Mouse (Mus musculus): Measurements from ENCODE around the gene Tmem251. TPM values are rescaled to one million over a fixed set of nuclear protein-coding genes. Genes with fewer than 3 reads are reported as not detected.

Gene Tmem251
- total RNA-seq (2021): 1 to 10 TPM; 5.3 to 6.0 TPM

DNA sequence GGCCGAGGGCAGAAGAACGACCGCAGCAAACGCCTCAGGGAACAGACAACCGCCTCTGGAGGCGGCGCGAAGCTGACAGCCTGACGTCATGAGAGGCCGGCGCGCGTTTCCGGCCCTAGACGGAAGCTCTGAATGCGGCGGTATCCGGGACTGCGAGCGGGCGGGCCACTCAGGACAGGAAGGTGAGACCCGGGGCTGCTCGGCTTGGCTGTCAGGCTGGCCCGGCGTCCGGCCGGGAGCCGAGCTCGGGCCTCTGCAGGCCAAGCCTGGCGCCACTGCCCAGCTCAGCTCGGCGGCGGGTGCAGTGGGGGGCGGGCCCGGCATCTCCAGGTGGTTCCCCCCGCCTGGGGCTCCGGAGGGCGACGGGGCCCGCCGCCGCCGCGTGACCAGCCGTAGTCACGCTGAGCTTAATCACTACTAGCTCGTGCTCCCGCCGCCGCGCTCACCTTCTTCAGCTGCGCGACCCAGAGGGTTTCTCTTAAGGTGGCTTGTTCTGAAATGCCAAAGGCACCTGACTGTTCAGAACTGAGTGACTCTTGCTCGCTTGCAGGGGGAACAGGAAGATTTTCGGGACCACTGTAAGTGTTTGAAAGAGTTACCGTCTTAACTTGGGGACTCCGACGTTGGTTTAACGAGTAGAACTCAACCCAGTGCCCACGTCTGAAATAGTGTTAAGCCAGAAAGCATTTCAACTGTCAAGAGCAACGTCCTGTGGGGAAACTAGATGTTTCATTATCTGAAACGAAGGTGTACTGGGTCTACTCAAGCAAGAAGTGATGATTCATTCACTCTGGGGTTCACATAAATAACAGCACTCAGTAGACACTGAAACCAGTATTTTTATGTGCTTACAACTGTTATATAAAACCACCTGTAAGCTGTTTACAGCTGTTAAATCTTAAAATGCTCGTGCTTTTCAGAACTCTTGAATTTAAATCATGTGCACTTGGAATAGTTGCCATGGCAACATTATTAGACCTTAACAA lies at the start of gene Tmem251, which contains the start of gene Moap1:
TSS of gene Tmem251 (plus strand) at position 174 of the 986 bp plus-strand sequence.
TSS of gene Moap1 (minus strand) at position 73 of the 986 bp plus-strand sequence.
- peak; percentile 88 for DNase-seq
- intact Hi-C loops (cut with DNase I): no loop called here

DNA sequence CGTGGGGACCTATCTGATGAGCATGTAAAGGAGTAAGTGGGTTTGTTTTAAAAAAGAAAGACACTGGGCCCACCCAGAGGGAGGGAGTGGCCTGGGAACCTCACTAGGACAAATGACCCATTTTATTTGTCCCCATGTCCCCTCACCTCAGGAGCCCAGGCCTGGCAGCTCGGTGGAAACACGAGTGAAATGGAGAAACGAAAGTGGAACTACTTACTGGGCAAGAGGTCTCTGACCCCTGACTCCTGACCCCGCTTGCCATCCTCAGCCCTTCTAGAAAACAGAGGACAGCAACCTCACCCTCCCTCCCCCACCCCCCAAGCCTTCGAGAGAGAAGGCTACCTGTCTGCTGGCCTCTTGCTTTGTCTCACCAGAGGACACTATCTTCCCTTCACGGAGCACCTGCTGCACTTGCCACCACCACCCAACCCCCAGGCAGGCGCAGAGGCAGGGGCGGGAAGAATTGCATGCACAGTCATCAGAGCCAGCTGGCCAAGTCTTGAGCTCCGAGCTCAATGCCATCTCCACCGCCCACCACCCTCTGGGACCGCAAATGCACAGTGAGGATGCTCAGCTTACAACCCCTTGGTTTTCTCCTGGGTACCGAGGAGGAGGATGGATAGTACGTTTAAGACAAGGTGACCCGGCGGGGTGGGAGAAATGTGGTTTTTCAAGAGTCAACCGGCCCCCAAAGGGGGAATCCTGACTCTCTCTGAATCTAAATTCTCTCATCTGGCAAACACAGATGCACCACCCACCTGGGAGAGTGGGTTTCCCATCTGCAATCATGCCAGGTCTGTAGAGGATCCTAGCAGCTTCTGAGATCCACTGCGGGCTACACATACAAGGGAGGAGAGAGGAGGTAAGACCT lies 48.0 kb upstream of the Tmem251 start:
- intact Hi-C loops (cut with DNase I): no loop called here
- no peak for DNase-seq

DNA sequence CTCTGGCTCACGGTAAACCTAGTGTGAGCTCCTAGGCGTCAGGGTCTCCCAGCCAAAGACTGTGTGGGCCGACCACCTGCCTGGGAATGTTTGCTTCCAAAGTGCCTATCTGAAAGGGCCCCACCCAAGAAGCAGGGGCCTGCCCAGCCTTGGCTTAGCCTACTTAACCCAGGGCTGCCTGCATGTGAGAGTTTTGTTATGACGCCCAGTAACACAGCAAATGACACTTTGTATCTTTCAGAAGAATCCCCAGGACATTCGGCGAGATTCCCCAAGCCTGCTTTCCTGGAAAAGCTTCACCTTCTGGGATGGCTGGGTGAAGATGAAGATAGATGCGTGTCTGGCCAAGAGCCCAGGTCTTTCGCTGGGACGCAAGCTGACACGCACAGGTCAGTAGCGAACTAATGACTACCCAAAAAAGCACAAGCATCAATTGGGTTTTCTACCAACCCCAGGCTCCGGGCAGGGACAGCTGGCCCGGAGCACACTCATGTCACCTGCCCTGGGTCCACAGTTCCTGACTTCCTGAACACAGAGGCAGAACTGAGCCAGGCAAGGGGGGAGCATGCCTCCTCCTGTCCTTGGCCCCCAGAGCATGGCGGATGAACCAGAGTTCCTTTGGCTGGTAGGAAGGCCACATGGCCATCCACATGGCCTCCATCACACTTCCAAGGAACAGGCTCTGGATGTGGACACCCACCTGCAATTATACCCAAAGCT lies 46.8 kb upstream of the Tmem251 start:
- intact Hi-C loops (cut with DNase I): no loop called here
- no peak for DNase-seq

DNA sequence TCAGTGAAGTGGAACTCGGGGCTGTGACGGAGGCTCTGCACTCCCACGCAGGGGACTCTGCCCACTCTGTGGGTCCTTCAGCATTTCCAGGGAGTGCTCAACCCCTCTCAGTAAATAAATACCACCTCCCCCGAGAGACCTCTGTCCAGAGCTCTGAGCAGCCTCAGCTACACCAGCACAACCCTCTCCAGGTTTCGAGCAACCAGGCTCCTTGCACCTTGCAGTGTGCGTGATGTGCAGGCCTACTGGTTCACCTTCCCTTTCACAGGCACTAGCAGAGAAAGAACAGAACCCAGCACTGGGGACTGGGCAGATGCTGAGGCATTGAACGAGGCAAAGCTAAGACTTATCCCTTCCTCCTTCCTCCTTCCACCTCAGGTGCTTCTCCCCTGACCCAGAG lies 46.2 kb upstream of the Tmem251 start:
- intact Hi-C loops (cut with DNase I): no loop called here
- DNase-seq: no peak

DNA sequence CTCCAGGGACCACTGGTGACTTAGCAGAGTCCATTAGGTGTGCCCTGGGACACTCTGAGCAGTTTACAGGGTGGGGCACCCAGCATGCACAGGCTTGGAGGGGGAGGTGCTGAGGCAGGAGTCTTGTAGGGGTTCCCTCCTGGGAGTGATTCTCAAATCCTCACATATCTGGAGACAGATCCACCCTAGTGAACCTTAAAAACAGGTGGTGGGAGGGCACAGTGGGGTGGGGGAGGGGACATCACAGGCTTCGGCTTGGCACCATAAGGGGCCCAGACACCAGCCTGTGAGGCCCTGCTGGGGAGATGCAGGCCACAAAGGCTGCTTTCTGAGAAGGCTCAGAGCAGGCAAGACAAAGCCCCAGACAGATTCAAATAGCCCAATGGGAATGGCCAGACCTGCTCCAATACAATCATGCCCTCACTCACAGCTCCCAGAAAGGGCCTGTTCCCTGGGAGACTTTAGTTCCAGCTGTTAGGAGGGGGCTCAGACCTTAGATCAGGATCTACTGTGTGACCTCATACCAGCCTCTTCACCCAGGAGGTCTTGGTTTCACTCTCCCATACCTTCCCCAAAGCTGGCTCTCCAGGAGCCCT lies 45.4 kb upstream of the Tmem251 start:
- DNase-seq: no peak
- intact Hi-C loops (cut with DNase I): no loop called here

DNA sequence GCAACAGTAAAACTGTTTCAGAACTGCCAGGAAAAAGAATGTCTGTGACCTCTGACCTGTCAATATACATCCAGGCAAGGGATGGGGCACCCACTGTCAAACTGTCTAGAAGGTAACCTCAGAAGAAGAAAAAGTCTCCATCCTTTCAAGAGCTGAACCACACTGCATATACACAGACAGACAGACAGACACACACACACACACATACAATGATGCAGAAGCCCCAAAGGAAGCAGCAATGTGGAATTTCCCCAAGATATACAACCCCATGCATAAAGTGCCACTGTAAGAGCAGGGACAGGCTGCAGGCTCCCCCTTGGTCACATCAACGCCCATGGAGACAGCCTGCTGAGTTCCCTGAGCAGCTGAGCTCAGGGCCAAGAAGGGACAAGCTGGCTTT lies 44.4 kb upstream of the Tmem251 start:
- DNase-seq: no peak
- intact Hi-C loops (cut with DNase I): no loop called here

DNA sequence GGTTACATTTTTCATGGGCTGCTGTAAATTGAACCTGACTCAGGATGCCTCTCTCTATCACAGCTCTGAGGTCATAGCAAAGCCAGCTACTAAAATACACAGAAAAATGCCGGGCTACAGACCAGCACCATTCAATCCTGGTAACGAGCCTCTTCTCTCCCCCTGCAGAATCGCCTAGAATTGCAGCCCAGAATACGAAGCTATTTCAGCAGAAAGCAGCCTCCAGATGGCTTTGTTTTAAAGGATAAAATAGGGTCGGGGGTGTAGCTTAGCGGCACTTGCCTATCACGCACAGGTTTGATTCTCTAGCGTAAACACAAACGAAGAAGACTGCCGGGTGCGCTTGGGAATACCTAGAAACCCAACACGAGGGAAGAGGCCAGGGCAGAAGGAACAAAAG lies 43.1 kb upstream of the Tmem251 start:
- DNase-seq: no peak
- intact Hi-C loops (cut with DNase I): loop anchor here (5.0 kb wide), 1 partner anchor 123 kb away; no protein-coding TSS in a partner anchor

DNA sequence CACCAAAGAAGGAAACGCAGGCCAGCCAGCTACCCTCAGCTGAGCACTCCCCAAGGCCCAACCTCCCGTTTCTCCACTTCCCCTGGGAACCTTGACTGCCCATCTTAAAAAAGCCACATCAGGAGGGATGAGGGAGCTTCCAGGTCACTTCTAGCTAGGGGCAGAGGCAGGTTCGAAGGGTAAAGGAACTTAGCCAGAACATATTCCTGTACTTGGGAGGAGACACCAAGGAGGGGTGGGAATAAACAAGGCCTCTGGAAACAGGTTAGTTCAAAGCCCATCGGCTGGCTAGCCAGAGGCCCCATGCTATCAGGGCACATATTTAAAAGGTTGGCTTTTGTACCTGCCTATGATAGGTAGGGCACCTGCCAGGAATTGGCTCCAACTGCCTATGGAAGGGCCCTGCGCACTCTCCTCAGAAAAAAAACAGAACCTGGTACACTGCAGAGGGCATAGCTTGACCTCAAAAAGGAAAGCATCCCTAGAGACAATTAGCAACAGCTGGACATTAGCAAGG lies 41.8 kb upstream of the Tmem251 start:
- intact Hi-C loops (cut with DNase I): loop anchor here (5.0 kb wide), 1 partner anchor 124 kb away; no protein-coding TSS in a partner anchor
- DNase-seq: no peak

DNA sequence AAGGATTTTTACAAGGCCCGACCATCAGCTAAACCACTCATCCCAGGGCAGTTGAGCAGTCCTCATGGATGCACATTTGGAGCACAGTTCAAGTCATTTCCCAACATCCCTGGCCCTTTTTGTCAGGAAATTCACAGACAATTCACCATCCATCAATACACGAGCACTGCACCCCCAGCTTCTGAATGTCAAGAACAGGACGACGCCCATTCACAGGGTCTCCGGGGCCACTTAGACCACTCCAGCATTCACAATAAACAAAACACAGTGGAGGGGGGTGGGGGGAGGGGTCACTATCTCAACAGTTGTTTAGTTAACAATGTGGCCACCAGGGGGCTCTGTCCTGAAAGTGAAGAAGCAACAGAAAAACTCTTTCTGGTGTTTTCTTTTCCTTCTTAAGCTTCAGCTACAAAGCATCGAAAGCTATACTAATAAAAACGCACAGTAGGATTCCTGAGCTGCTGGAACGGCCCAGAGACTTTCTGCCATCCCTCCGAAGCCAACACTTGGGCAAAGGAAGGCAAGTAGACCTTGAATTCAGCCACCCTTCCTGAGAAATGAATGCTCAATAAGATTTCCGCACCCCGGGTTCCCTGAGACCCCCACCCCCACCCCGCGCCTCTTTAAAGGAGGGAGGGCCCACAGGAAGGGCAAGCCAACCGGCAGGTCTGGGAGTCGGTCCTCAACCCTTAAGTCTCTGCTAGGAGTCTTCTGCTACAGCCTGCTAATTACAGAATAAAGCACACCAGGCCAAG lies 41.0 kb upstream of the Tmem251 start:
- peak; percentile 90 for DNase-seq
- intact Hi-C loops (cut with DNase I): loop anchor here (5.0 kb wide), 1 partner anchor 125 kb away; no protein-coding TSS in a partner anchor

DNA sequence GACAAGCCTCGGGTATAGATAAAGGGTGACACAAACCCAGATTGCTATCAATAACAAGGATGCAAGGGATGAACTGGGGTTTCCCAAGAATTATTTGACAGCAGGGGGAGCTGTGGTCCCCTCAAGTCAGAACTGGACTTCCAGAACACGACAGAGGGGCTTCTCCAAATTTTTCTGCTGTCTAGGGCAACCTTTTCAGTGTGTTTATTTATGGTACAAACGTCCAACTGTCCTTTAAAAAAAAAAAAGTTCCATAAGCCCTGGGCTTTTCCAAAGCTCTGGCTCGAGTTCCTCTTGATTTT lies 40.5 kb upstream of the Tmem251 start:
- peak; percentile 50 for DNase-seq
- intact Hi-C loops (cut with DNase I): loop anchor here (5.0 kb wide), 1 partner anchor 126 kb away; no protein-coding TSS in a partner anchor

DNA sequence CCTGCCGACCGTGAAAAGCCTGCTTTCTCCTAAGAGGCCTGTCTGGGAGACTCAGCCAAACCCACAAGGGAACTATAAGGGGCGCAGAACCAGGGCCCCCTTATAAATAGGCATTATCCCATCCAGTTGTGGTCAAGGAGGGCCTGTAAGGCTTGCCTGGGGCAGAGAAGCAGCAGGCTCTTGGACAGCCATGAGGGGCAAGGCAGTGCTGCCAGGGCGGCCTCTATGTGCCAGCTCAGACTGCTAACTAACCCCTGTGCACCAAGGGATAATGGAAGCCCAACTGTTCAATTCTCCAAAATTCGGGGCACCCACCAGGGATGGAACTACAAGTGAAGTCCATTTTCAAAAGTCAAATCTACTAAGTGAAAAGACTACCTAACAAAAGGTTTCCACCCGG lies 40.1 kb upstream of the Tmem251 start:
- intact Hi-C loops (cut with DNase I): loop anchor here (5.0 kb wide), 1 partner anchor 126 kb away; no protein-coding TSS in a partner anchor
- no peak for DNase-seq

DNA sequence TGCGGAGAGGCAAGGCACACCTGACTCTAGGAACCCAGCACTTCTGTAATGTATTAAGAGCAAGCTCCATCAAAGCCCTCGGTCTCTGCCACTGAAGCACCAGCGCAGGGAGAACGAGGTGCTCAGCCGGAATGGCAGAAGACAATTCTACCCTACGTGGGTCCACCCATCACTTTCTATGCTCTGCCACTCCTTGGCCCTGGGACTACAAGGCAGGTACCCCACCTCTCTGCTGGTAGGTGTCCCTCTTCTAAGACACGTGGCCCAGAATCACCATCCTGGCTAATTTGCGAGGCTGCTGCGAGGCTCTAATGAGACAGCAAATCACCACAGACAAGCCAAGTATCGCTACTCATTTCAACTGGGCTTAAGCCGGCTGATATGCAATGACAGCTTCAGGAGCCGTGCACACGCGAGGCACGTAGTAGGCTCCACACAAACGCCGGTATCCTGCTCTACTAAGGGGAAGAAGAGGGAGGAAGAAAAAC lies 39.6 kb upstream of the Tmem251 start:
- intact Hi-C loops (cut with DNase I): loop anchor here (5.0 kb wide), 1 partner anchor 127 kb away; no protein-coding TSS in a partner anchor
- no peak for DNase-seq

DNA sequence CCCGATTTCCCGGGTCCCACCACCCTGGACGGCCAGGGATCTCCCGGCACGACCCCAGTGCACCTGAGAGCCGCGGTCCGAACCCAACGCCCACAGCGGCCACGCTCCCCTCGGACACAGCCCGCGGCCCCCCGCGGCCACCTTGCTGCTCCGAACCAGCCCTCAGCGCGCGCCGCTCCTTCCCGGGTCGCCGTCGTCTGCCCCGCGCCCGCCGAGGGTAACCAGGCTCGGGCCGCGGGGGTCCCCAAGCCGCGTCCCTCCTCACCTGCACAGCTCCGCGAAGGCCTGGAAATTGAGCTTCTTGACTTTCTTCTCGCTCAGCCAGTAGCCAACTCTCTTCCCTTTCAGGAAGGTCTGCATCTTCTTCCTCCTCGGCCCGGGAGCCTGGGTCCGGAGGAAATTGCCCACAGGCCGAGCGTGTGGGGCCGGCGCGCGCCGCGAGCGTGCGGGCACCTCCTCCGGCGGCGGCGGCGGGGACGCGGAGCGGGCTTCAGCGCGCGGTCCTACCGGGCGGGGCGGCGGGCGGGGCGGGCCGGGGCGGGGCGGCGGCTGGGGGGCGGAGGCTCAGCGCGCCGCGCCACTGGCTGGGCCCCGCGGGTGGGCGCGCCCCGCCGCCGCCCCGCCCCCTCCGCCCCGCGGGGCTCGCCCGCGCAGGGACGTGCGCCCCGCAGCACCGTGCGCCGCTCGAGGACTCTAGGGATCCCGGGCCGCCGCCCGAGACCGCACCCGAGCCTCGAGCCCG lies 38.9 kb upstream of the Tmem251 start, which contains the start of gene Itpk1:
TSS of gene Itpk1 (minus strand) at position 474 of the 742 bp plus-strand sequence.
- DNase-seq: peak; percentile 50
- intact Hi-C loops (cut with DNase I): loop anchor here (5.0 kb wide), 1 partner anchor 127 kb away; no protein-coding TSS in a partner anchor

DNA sequence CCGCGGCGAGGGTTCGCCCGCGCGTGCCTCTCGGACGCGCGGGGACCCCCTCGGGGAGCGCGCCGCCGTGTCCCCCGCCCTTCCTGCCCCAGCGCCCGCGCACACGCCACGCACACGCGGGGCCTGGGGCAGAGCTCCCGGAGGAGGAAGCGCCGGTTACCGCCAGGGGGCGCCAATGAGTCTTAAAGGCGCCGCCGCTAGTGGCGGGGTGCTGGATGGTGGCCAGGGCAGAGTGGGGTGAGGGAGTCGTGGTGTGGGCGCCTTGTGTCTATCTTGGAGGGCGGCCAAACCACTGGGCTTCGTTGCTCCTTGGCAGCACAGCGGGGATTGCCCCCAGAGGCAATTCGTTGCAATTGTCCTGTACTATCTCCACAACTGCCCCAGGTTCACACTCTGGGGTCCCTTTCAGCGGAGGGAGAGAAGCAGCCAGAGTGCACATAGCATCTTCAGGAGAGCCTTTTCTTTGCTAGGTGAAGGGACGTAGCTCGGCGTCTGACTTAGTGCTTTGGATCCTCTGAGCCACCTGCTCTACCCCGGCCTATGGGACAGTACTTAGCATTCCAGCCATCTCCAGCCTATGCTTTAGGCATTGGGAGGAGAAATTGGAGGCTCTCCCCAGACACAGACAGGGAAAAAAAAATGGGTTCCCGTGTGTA lies 38.2 kb upstream of the Tmem251 start:
- peak; percentile 92 for DNase-seq
- intact Hi-C loops (cut with DNase I): no loop called here

DNA sequence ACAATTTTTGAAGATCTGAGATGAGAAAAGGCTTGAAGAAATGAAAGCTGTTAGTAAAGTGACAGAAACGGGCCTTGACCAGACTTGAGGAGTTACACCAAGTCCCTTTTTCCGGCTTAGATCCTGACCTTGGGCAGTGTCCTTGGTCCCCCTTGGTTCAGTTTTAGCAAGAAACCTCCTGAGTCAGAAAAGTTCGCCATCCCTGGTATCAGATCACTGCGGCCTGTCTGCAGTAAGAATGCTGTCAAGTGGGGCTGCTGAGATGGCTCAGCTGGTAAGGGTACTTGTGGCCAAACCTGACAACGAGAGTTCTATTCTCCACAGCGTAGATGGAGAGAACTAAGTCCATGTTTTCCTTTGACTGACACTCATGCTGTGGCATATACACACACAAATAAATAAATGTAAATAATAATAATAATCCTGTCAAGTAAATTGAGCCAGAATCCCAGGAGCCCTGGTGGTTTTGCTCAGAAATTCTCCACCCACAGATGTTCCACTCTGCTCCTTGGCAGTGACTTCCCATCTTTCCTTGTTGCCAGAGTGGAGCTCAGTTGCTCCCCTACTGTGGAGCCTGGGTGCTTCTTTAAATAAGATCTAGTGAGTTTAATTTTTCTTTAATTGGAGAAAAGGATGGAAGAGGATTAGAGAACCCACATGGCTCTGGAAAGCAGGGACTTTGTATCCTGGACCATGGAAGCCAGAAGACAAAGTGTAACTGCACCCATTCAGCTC lies 37.5 kb upstream of the Tmem251 start:
- intact Hi-C loops (cut with DNase I): no loop called here
- no peak for DNase-seq

DNA sequence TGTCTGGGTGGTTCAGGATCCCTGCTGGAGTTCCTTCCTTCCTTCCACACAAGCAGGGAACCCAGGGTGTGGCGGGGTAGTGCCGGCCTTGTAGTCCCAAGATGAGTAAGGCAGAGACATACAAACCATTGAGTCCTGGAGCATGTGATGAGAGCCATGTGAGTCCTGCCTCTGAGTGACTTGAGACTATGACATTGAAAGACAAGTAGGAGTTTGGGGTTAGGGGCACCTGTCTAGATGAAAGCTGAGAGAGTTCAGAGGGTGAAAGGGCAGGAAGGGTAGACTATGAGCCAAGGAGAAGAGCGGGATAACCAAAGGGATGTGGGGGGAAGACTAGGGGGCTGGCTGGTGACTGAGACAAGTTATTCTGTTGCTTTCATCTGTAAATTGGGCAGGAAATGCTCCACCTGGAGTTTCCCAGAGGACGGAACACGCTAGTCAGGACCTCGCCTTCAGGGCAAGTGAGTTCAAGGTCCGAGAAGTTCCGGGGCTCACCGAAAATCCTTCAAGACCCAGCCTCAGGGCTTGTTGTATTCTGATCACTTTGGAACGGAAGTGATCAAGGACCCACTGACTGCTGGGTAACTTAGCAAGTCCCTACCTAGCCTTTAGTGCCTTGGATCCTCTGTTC lies 36.6 kb upstream of the Tmem251 start:
- intact Hi-C loops (cut with DNase I): no loop called here
- no peak for DNase-seq
